Comparison of ENCODE assay signal across 12 mouse cellular contexts in genomic region chr4:57114617-57115592, GRCm38 (mm10). TPM values are rescaled to one million over a fixed set of nuclear protein-coding genes. Genes with fewer than 3 reads are reported as not detected.
DNase-seq lines count a peak whose midpoint lies in the region; ATAC-seq and TF ChIP-seq lines count a peak whose summit lies in the region.
"Had no signal": no experiment of that assay in that cellular context is flagged by ENCODE, and none has a peak within 500 bp of the region (broad histone marks: within the 10 kb centered on the region; RNA-seq: fewer than 3 reads in every experiment).

No protein-coding gene starts in this region.

- H3K4me2 ChIP-seq in embryonic facial prominence, embryonic 14.5 days (ENCODE audit: low read depth, low read length) = peak overlapping the region; percentile 44
- no peak overlapping the region for H3K4me2 ChIP-seq in midbrain, embryonic 13.5 days (replicated peaks)

- H3K9me3 ChIP-seq in erythroblast, embryonic 14.5 days (ENCODE audit: control insufficient read depth, low read length) = no peaks in the 10 kb centered on the region
- H3K9me3 ChIP-seq in embryonic facial prominence, embryonic 14.5 days (ENCODE audit: control insufficient read depth, low read length) = no peaks in the 10 kb centered on the region
- H3K9me3 ChIP-seq in midbrain, embryonic 13.5 days = no peaks in the 10 kb centered on the region

- H3K9ac ChIP-seq in embryonic facial prominence, embryonic 14.5 days (ENCODE audit: low read depth, low read length) = no peak overlapping the region
- no peak overlapping the region for H3K9ac ChIP-seq in liver, adult 2 months (ENCODE audit: low read depth, low read length)
- H3K9ac ChIP-seq in midbrain, embryonic 13.5 days (replicated peaks) = no peak overlapping the region

- TF ChIP-seq POLR2A in liver, adult 2 months (IDR thresholded peaks at IDR 0.05; ENCODE audit: extremely low read depth, insufficient read depth, low read length) = no peak

- no peak for TF ChIP-seq CTCF in liver, adult 2 months (IDR thresholded peaks at IDR 0.05; ENCODE audit: low read depth, low read length)

- H3K27me3 ChIP-seq in erythroblast, embryonic 14.5 days (ENCODE audit: control insufficient read depth) = no peaks in the 10 kb centered on the region
- H3K27me3 ChIP-seq in embryonic facial prominence, embryonic 14.5 days (replicated peaks; ENCODE audit: control insufficient read depth, insufficient read depth, low read length) = no peaks in the 10 kb centered on the region
- H3K27me3 ChIP-seq in liver, adult 2 months (ENCODE audit: control insufficient read depth, insufficient read depth, low read length) = no peaks in the 10 kb centered on the region
- H3K27me3 ChIP-seq in midbrain, embryonic 13.5 days = no peaks in the 10 kb centered on the region

- peak; percentile 87 for DNase-seq in embryonic facial prominence, embryonic 14.5 days (ENCODE audit: low spot score)
- peak; percentile 82 for DNase-seq in liver, adult 2 months (ENCODE audit: extremely low read depth, low read depth, low spot score)
- peak; percentile 53 for DNase-seq in lung, postnatal 25 days (ENCODE audit: low spot score)
- no peak for DNase-seq in right cerebral cortex, postnatal 10 days (ENCODE audit: low spot score in 2 of 2)
- DNase-seq in retina, postnatal 1 day = no peak
- DNase-seq: cerebellum, adult 9-10 months; kidney, postnatal 25 days; spleen, adult 18-20 months had no signal

- H3K4me1 ChIP-seq in erythroblast, embryonic 14.5 days (ENCODE audit: control insufficient read depth) = peaks cover 65% of the 10 kb centered on the region
- peaks cover 15% of the 10 kb centered on the region for H3K4me1 ChIP-seq in embryonic facial prominence, embryonic 14.5 days (ENCODE audit: control insufficient read depth, insufficient read depth, low read length)
- H3K4me1 ChIP-seq in liver, adult 2 months (ENCODE audit: control insufficient read depth, insufficient read depth, low read length) = peaks cover 42% of the 10 kb centered on the region
- H3K4me1 ChIP-seq in midbrain, embryonic 13.5 days (replicated peaks) = no peaks in the 10 kb centered on the region

- peak overlapping the region; percentile 63; the same call in 1 of the 2 replicates for H3K27ac ChIP-seq in embryonic facial prominence, embryonic 14.5 days (replicated peaks; ENCODE audit: low read depth, low read length)
- H3K27ac ChIP-seq in liver, adult 2 months (replicated peaks; ENCODE audit: insufficient read depth, low read depth, low read length) = peak overlapping the region; percentile 79
- no peak overlapping the region for H3K27ac ChIP-seq in midbrain, embryonic 13.5 days

- ATAC-seq in erythroblast, adult 5-6 weeks (replicated peaks; ENCODE audit: low FRiP score, poor library complexity, severe bottlenecking) = no peak
- peak; percentile 59; the same call in 1 of the 2 replicates for ATAC-seq in embryonic facial prominence, embryonic 14.5 days (ENCODE audit: low read depth)
- ATAC-seq in midbrain, embryonic 13.5 days = no peak

- WGBS in embryonic facial prominence, embryonic 14.5 days = 38% methylated on average over 19 of the region's 19 CpGs
- WGBS in liver, adult 2 months = 30% methylated on average over 19 of the region's 19 CpGs
- 80% methylated on average over 19 of the region's 19 CpGs for WGBS in midbrain, embryonic 13.5 days

- H3K4me3 ChIP-seq in erythroblast, embryonic 14.5 days (replicated peaks) = peak overlapping the region; percentile 23
- H3K4me3 ChIP-seq in embryonic facial prominence, embryonic 14.5 days (ENCODE audit: low read depth, low read length) = no peak overlapping the region
- H3K4me3 ChIP-seq in liver, adult 2 months (ENCODE audit: insufficient read depth, low read depth, low read length) = no peak overlapping the region
- no peak overlapping the region for H3K4me3 ChIP-seq in midbrain, embryonic 13.5 days (replicated peaks)
- H3K4me3 ChIP-seq: myocyte had no signal

- peaks cover 24% of the 10 kb centered on the region; the same call in 1 of the 2 replicates for H3K79me2 ChIP-seq in liver, adult 2 months (ENCODE audit: control insufficient read depth, insufficient read depth, low read length)

- no peaks in the 10 kb centered on the region for H3K36me3 ChIP-seq in erythroblast, embryonic 14.5 days (ENCODE audit: control insufficient read depth)
- no peaks in the 10 kb centered on the region for H3K36me3 ChIP-seq in embryonic facial prominence, embryonic 14.5 days (ENCODE audit: control insufficient read depth, insufficient read depth, low read length)
- no peaks in the 10 kb centered on the region for H3K36me3 ChIP-seq in liver, adult 2 months (ENCODE audit: control insufficient read depth, insufficient read depth, low read length)
- H3K36me3 ChIP-seq in midbrain, embryonic 13.5 days = no peaks in the 10 kb centered on the region

RNA-seq across cellular contexts. Expression of gene Epb41l4b, which starts 28.3 kb away (rescaled TPM):
- 0.02 and 0.03 TPM in 2 replicates for polyA plus RNA-seq in erythroblast, embryonic 14.5 days (2012)
- 0.63 TPM in 1 of 2 replicates, not detected in the other for total RNA-seq in erythroblast, adult 5-6 weeks (2015; ENCODE audit: low replicate concordance)
- 3.9 TPM in 1 of 2 replicates, not detected in the other for total RNA-seq in erythroblast, adult 5-6 weeks (2017; ENCODE audit: low replicate concordance)
- 4.8 and 5.2 TPM in 2 replicates for polyA plus RNA-seq in embryonic facial prominence, embryonic 14.5 days (2014; fragmentation: Nextera tagmentation; extraction: Ambion mirVana)
- total RNA-seq in liver, adult 2 months (2014; rRNA removed) = 44.7 and 46.3 TPM in 2 replicates
- 33.9 and 36.5 TPM in 2 replicates for polyA plus RNA-seq in liver, adult 2 months (2012; rRNA removed)
- 1.9 and 2.3 TPM in 2 replicates for polyA plus RNA-seq in midbrain, embryonic 13.5 days (2015; fragmentation: Nextera tagmentation; extraction: Ambion mirVana)

Comparison
In these comparisons a context has a peak if more than half of its experiments do, and no peak if none do; other contexts are left out.
1. DNase-seq: peak in embryonic facial prominence, embryonic 14.5 days (single experiment), liver, adult 2 months (single experiment) and lung, postnatal 25 days (single experiment); none in right cerebral cortex, postnatal 10 days (0 of 2) and retina, postnatal 1 day (single experiment).